Mouse (Mus musculus) A20 (cell line): Measurements from ENCODE around the gene G6pc.
"Not testable (repeated sequence)": the region's sequence is repeated elsewhere in the genome, so short reads cannot be mapped to it uniquely, and the experiment has no call there.

Source experiments
- DNase-seq: peaks from one replicate; pipeline ENCODE4 v3.0.0-alpha.2; 2011; ENCODE audit warnings: low read depth, low spot score

Gene G6pc

GRCm38 (mm10) chr11:101355916-101356315 lies 11.4 kb upstream of the G6pc start:
- no peak for DNase-seq

DNA sequence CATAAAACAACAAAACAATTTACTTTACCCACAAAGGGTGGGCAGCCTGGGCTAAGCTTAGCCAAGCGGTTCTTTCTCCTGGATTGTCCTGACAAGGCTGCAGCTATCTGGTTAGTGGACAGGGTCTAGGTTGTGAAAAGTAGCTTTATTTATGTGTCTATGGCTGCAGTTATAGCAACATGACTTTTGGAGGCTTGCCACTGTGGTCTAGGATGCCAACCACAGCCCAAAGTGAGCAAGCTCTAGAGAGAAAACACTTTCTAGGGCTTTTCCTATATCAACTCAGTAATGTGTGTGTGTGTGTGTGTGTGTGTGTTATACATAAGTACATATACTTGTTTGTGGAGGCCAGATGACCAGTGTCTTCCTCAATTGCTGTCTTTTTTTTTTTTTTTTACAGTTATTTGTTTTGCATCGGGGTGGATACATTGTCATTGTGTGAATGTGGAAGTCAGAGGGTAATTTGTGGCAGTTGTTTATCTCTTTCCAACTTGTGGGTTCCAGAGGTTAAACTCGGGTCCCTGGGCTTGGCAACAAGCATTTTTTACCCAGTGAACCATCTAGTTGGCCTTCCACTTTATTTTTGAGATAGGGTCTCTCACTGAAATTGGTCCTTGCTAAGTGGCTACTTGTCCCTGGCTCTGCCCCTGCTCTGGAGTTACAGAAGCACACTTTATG lies 9.7 kb upstream of the G6pc start:
- no peak for DNase-seq

- DNase-seq = no peak
These were observed 7.6 kb upstream of the G6pc start for GRCm38 (mm10) chr11:101359776-101360175.

- no peak for DNase-seq
These were observed 6.7 kb upstream of the G6pc start for GRCm38 (mm10) chr11:101360651-101361113.

DNA sequence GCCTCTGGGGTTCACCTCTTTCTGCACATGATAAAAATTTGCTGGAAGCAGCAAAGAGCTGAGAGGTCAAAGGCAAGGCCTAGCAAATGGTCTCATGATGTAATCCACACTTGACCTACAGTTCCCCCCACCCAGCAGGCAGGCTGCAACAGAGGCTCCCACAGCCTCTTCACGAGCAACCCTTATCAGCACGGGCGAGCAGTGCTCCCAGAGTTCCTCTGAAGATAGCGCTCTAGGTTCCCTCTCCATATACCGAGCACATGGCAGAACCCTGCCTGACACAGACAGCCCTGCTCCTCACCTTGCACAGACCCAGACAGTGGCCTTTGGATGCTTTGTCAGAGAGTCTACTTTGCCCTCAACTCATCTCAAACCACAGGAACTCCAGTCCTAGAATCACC lies 2.8 kb upstream of the G6pc start:
- no peak for DNase-seq

DNA sequence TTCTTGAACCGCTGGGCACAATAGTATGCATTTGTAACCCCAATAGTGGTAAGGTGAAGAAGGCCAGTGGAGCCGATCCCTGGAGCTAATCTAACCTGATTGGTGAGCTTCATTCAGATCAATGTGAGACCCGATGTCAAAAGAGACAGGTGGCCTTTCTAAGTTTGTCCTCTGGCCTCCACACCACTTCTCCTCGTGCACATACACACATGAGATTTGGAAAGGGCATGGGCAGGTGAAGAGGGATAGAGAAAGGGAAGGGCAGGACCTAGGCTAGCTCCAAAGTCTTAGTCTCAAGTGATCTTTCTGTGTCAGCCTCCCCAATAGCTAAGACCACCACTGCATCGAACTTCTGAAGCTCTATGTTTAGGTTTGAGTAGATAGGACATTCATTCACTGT lies 2.8 kb downstream of the G6pc start:
- DNase-seq = no peak

GRCm38 (mm10) chr11:101374421-101374938 lies 7.1 kb downstream of the G6pc start:
- DNase-seq = no peak

DNA sequence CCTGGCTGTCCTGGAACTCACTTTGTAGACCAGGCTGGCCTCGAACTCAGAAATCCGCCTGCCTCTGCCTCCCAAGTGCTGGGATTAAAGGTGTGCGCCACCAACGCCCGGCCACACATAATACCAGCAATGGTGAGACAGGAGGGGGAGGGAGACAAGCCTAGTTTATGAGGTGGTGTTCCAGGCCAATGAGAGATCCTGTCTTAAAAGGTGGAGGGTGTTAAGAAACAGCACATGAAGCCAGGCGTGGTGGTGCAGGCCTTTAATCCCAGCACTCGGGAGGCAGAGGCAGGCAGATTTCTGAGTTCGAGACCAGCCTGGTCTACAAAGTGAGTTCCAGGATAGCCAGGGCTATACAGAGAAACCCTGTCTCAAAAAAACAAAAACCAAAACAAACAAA lies 10.8 kb downstream of the G6pc start:
- DNase-seq = not testable (repeated sequence)

DNA sequence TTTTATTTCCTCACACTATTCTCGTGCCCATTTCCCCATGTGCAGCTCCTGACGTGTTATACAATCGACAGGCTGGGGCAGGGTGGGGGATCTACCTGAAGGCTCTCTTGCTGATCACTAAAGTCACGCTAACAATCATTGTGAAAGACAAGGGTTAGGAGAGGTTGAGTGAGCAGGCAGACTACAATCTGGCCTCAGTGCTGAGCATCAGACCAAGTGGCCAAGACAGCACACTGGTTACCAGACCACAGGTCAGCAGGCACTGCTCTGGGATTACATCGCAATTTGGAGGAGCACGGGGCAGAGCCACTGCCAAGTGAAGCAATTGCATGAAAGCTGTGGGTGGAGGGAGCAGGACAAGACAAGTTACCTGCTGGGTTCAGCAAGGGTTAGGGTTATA lies 11.6 kb downstream of the G6pc start:
- no peak for DNase-seq

GRCm38 (mm10) chr11:101381817-101382216 lies 14.5 kb downstream of the G6pc start:
- peak; percentile 7 for DNase-seq

DNA sequence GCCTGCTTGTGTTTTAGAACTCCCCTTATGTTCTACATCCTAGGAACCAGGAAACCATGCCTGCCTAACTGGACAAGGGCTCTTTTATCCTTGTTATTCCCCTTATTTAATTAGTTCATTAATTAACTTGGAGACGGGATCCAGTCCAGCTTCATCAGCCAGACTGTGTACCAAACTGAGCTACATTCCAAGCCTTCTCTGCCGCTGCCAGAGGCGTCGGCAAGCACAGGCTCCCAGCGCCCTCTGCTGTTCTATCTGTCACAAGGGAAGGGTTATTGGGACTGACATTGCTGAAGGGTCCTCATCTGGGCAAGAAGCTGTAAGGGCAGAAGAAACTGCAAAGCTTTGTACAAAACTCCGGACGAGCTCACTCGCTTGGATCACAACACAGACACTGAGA lies 27.7 kb downstream of the G6pc start:
- DNase-seq = peak; percentile 80

GRCm38 (mm10) chr11:101415306-101415705 lies 47.9 kb downstream of the G6pc start:
- DNase-seq = peak; percentile 49

DNA sequence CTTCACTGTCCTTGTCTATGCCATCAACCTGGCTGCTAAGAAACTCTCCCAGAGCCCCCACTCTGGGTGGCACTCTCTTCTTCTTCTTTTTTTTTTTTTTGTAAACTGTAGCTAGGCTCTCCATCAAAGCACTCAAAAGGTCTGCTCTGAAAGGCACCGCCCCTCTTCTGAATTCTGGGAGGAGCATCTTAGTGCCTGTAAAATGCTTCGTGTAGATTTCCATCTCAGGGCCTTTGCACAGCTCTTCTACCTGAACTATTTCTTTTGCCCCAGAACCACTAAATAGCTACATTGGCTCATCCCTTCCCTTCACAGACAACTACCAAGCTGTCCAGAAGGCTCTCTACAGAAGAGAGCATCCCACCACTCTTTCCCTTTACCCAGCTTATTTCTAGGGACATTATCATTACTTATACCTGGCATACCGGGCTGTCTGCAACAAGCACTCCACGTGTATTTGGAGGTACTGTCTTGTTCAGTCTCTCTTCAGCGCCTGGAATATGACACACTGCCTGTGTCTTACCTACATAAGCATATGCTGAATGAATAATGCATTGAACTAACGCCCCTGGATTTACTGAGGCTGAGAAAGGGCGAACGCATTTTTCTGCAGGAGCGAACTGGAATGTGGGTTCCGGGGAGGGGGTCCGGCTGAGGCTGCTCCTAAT lies 49.2 kb downstream of the G6pc start:
- DNase-seq = peak; percentile 80

DNA sequence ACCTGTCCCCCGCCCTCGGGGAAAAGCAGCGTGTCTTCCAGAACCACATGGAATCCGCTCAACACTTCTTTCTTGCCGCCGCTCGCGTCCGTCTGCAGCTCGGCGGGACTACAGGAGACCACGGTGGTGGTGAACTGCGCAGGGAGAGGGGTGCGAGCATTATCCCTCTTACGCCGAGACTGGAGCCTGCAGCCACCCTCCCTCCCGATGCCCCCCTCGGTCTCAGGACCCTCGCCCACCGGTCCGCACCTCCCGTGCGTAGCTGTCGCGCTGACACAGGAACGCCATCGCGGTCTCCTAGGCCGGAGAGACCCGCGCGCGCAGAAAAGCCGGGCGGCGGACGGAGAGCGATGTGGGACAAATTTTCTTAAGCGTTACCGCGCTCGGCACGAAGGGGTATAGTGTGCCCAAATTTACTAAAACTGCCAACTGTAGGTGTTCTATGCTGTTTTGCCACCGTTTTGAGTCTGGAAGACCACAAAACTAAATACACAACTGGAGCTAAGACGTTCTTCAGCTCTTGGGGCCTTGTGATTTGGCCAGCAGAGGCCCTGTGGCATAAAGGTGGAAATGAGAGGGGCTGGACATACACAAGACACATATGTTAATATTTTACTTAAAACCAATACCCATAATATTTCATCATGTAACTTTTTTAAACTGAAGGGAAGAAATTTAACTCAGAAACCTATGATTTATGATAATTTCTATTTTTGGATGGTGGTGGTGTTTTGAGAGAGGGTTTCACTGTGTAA lies 49.9 kb downstream of the G6pc start, which contains the start of gene Aarsd1:
Gene Aarsd1, minus strand, starts transcription at position 515 of the 755 bp plus-strand sequence.
- peak; percentile 93 for DNase-seq

DNA sequence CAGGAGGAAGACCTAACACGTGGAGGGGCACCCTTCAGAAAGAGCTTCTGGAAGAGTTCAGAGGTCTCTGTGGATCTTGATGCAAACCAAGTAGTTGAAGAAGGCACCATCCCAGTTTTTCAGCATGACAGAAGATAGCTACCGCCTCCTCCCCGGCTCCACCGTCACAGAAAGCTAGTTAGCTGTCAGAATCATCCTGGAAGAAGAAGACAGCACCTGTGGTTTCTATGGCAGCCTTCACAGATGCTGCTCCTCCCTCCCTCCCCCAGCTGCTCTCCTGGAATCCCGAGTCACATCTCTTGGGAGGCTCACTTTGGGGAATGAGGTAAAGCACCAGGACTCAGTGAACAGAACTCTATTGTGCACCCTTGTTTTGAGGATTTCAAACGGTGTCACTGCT lies 51.6 kb downstream of the G6pc start:
- no peak for DNase-seq

GRCm38 (mm10) chr11:101419610-101420009 lies 52.2 kb downstream of the G6pc start:
- DNase-seq = peak; percentile 83

- DNase-seq = peak; percentile 34
These were observed 52.8 kb downstream of the G6pc start for GRCm38 (mm10) chr11:101420148-101420547.

DNA sequence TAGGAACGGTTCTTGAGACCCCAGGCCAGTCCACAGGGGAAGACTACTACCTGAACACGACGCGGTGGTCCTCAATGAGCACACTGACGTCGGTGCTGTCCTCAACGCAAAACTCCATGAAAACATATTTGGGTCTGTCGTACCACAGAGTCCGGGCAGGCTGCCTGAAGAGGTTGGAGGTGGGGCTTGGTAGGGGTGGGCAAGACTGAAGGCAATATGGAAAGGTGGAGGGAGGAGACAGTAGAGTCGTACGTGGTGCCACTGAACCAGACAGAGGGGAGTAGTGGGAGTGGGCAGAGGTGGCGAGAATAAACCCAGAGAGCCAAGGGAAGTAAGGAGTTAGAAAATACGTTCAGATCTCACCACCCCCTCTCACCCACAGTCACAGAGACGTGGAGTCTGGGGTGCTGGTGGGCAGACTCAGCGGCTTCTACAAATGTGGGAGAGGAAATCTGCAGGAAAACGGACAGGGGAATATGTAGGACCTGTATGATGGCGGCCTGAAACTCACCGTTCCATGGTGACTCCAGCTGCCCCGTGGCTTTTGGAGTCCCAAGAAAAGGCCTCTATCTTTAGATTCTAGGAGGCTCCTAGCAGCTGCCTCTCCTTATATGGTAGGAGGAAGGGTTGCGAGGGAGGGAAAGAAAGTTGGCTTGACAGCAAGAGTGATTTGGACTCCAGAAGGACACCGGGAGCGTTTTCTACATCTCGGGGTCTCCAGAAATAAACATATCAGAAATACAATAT lies 56.9 kb downstream of the G6pc start, which contains the start of gene Gm27029:
Gene Gm27029, minus strand, starts transcription at position 692 of the 747 bp plus-strand sequence.
- DNase-seq = no peak

DNA sequence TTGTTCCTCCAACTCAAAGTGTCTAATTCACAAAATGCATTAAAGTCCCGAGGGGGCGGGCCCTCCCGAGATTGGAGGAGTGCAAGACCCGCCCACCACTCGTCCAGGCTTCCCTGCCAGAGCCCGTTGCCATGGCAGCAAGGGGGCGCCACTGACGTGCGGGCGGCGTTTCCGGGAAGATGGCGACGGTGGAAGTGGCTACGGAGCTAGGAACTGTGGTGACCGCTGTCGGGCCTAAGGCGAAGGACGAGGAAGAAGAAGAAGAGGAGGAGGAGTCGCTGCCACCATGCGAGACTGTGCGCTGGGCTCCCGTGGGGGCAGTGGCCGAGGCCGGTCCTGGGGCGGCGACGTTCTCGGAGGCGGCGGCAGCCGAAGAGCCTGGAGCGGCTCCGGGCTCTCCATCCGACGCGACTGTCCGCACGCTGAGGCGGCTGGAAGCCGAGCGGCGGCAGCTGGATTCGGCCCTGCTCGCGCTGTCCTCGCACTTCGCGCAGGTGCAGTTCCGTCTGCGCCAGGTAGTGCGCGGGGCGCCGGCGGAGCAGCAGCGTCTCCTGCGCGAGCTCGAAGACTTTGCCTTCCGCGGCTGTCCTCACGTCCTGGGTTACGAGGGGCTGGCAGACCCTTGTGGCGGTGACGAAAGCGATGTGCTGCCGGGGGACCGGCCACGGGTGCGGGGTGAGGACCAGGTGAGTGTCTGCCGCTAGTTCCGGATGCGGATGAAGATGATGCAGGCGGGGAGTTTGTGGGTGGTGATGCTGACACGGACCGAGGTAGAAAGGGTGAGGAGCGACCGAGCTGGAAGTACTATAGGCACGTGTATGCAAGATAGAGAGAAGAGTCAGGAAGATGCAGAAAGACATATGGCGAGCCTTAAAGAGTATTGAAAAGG lies 57.8 kb downstream of the G6pc start, which contains the start of the genes Rundc1 and Ptges3l:
Gene Rundc1, plus strand, starts transcription at position 161 of the 889 bp plus-strand sequence.
Gene Ptges3l, minus strand, starts transcription at position 409 of the 889 bp plus-strand sequence.
- peak; percentile 97 for DNase-seq

DNA sequence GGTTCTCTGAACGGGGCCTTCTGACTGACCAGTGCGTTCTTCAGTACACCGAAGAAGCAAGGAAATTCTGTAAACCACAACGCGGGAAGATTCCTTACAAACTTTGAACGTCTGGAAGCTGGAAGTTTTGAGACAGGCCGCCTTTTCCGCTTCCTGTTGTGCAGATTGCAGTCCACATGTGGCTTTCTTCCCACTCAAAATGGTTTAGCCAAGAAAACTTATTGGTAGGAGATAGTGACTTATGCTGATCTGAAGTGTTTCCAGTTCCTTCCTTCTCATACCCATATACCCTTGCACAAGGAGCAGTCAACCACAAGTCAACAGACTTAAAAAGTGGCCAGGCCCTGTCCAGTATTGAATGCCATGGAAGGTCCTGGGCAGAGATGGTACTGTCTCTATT lies 58.8 kb downstream of the G6pc start:
- no peak for DNase-seq
